Mouse (Mus musculus) spleen, postnatal 36 days (tissue): ENCODE data around the gene Dbh.
A peak's percentile ranks its signal among the peaks of the same experiment; 100 is the strongest.

ENCODE experiments used
- DNase-seq, 2 experiments: peaks; one replicate each; pipeline ENCODE4 v3.0.0; 2022; ENCODE audit warnings: low spot score in 2 of 2, mixed read lengths in 1 of 2

Gene Dbh

DNA sequence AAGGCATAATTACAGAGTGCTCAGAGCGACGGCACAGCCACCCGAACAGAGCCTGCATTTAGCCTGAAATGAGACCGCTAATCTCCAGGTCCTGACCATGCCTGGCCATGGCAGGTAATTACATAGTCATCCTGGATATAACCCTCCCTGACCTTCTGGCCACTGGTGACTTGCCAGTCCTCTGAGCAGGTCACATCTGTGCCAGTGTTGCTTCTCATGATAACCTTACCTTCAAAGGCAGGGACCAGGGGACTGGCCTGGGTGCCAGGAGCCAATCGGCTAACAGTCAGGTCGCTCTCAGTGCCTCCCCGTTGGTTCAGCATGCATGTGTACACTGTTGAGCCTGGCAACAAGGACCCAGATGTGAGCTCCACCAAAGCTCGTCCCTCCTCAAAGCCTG is 53.5 kb downstream of the Dbh start:
- no peak for DNase-seq

DNA sequence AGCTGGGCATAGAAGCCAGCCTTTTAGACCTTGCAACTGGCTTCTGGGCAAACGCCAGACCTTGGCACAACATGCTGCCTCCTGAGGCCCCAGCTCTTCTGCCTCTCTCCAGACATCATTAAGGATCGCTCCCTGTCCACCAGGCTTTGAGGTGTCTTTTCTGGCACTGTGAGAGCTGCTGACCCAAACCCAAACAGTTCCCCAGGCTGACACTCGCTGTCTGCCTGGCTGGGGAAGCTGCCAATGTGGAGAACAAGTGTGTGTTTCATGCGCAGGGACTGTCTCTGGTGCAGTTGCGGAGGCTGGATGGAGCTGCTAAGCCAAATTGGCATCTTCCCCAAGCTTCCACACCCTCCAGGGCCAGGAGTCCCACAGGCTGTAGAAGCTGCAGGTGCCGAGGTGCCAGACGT is 58.0 kb downstream of the Dbh start:
- DNase-seq: no peak

DNA sequence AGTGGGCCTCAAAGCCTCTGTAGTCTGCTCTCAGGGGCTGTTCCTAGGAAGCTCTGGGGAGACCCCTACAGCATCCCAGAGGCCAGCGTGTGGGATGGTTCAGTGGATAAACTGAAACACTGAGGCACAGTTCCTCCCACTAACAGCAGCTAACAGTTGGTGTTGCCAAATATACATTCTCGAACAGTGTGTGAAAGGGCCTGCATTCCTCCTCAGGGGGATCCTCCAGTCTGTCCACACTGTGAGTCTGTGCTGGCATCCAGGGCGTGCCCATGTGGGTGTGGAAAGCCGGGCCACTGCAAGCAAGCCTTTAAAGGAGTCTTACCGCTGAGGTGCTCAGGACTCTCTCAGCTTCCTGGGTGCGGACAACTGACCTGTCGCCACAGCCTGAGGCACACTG is 61.5 kb downstream of the Dbh start:
- no peak for DNase-seq

DNA sequence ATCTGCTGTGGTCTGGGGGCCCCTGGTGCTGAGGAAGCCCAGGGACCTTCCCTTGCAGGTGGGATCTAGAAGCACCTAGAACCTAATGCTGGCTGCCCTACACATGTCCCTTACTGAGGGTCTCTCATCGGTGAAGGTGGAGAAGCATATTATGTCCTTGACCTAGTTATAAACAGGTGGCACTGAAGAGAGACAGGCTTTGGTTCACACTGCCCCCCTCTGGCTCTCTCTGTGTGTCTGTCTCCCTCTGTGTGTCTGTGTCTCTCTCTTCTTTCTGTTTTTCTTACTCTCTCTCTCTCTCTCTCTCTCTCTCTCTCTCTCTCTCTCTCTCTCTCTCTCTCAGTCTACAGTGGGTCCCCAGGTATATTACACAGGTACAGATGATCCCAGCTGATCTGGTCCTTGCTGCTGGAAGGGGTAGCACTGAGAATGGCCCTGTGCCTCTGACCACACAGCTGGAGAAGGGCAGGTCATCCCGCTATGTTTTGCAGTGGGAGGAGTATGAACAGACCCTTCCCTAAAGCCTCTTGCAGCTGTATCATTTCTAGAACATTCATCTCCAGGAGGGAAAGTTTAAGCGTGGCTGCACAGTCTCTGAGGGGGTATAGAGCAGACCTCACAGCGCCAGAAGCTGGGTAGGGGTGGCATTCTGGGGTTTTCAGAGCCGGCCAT is 63.9 kb downstream of the Dbh start:
- no peak for DNase-seq

DNA sequence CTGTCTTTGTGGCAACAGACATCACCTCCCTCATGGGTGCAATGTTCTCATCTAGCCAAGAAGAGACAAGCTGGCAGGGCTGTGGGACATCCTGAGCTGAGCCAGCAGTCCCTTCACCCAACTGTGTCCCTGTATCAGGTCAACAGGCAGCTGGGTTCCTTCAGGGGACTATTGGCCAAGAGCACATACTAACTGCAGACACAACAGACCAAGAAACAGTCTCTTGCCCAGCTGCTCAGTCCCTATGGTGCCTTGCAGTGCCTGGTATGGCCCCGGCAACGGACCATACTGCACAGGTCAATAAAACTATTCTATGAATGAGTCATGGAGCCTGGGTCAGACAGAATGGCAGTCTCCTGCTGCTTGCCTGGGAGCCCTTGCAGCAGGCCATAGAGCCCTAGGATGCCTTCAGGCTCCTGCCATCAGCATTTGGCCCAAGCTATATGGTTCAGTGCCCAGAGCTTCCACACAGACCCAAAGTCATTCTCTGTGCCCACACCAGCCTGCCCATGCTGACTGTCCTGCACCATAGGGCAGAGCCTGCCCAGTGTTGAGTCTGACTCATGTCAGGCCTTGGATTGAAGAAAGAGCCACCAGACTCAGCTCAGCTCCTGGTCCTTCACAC is 64.6 kb downstream of the Dbh start:
- no peak for DNase-seq

DNA sequence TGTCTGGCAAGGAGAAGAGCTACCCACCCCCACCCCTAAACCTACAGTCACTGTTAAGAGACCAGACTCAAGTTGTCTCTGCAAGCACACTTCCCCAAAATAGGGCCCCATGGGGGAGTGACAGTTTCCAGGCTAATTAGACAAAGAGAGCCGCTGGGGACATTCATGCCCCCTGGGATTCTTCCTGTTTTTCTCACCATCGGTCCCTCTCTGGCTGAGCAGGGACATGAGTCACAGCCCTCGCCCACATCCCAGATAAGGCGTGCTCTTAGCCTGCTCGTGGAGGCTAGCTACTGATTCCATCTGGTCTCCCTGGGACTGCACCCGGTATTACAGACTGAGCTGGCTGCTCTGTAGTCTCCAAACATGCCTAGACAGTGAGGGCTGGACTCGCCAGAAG is 67.3 kb downstream of the Dbh start:
- DNase-seq: peak; percentile 71 to 77
